Mouse (Mus musculus): ENCODE data around the gene Alg14.

Alg14 gene

DNA sequence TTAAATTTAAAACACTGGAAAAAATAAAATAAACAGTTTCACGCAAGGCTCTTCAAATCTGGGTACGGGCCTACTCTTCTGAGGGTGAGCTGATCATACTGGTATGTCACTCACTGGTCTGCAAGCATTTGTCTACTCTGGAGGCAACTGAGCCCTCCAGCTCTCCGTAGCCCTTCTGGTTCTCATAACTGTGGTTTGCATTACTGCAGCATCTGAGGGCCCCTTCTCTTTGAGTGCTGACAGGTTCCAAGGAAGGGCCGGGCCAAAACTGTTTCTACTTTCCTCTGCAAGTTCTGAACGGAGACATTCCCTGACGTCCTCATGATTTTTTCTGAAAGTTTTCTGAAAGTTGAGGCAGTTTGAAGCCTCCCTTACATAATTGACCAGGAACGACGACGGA, 115.8 kb downstream of the Alg14 start:
- DNase-seq (ENCODE audit: low spot score) = no peak

DNA sequence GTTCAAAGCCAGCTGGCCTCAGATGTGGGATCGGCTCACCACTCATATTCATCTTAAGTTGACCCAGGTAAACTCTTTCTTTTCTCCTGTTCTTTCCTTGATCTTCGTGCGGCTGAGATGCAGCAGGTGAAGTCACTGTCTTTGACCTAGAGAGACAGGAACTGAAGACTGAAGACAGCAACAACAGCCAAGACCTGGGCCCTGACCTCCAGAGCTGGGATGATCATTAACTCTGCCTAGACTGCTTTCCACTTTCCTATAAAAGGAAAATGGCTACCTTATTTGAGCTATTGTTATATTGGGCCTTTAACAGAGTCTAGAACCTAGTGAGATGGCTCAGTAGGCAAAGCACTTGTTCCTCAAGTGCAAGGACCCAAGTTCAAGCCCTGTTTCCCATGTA, 116.8 kb downstream of the Alg14 start:
- no peak for DNase-seq (ENCODE audit: low spot score)

DNA sequence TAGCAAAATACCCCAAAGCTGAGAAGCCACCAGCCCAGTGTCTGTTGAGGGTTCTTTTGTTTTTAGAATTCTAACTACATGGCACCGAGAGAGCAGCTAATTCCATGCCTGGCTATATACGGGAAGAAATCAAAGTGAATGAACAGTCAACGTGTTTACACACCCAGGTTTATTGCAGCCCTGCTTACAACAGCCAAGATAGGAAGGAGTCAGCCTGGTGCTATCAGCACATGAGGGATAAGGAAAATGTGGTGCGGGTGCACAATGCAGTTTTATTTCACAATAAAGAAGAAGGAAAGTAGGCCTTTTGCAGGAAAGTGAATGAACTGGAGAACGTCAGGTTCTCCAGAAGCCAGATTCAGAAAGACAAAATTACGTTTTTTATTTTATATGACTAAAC, 119.9 kb downstream of the Alg14 start:
- no peak for DNase-seq (ENCODE audit: low spot score)
